Mouse (Mus musculus) frontal cortex, postnatal 36 days (tissue): ENCODE data around the gene Treml1.
"Not testable (repeated sequence)": the region's sequence is repeated elsewhere in the genome, so short reads cannot be mapped to it uniquely, and the experiment has no call there.

ENCODE experiments used
- DNase-seq, 2 experiments: peaks; one replicate each; pipeline ENCODE4 v3.0.0; 2022; ENCODE audit warnings: low spot score in 2 of 2

Treml1 gene

GRCm38 (mm10) chr17:48359616-48360015, at the start of gene Treml1:
TSS of gene Treml1 (plus strand) at chr17:48359916.
- DNase-seq = no peak

GRCm38 (mm10) chr17:48312124-48312523, 47.6 kb upstream of the Treml1 start:
- DNase-seq = no peak

GRCm38 (mm10) chr17:48315905-48316579, 43.7 kb upstream of the Treml1 start, which contains the start of gene B430306N03Rik:
TSS of gene B430306N03Rik (plus strand) at chr17:48316141.
- not testable (repeated sequence) for DNase-seq

GRCm38 (mm10) chr17:48318686-48319085, 41.0 kb upstream of the Treml1 start:
- no peak for DNase-seq

- DNase-seq = no peak
Observed at GRCm38 (mm10) chr17:48321279-48321678, 38.4 kb upstream of the Treml1 start.

- no peak for DNase-seq
Observed at GRCm38 (mm10) chr17:48323236-48323635, 36.5 kb upstream of the Treml1 start.

GRCm38 (mm10) chr17:48324258-48324657, 35.5 kb upstream of the Treml1 start:
- DNase-seq = no peak

- no peak for DNase-seq
Observed at GRCm38 (mm10) chr17:48325093-48325492, 34.6 kb upstream of the Treml1 start.

- no peak for DNase-seq
Observed at GRCm38 (mm10) chr17:48325638-48326037, 34.1 kb upstream of the Treml1 start.

- peak; percentile 66 to 92 for DNase-seq
Observed at GRCm38 (mm10) chr17:48326656-48327055, 33.1 kb upstream of the Treml1 start.

GRCm38 (mm10) chr17:48332524-48332923, 27.2 kb upstream of the Treml1 start:
- no peak for DNase-seq

- DNase-seq = no peak
Observed at GRCm38 (mm10) chr17:48334186-48334585, 25.5 kb upstream of the Treml1 start.

GRCm38 (mm10) chr17:48336857-48337256, 22.9 kb upstream of the Treml1 start:
- DNase-seq = peak; percentile 78 to 90

GRCm38 (mm10) chr17:48340267-48340666, 19.4 kb upstream of the Treml1 start:
- DNase-seq = no peak

GRCm38 (mm10) chr17:48341947-48342346, 17.8 kb upstream of the Treml1 start:
- DNase-seq = peak in 1 of 2 experiments; percentile 45

- no peak for DNase-seq
Observed at GRCm38 (mm10) chr17:48343065-48343464, 16.7 kb upstream of the Treml1 start.

GRCm38 (mm10) chr17:48345824-48346223, 13.9 kb upstream of the Treml1 start:
- no peak for DNase-seq

- no peak for DNase-seq
Observed at GRCm38 (mm10) chr17:48346231-48346630, 13.5 kb upstream of the Treml1 start, which contains the start of gene Trem2. TSS of gene Trem2 (plus strand) at chr17:48346401.

GRCm38 (mm10) chr17:48346834-48347233, 12.9 kb upstream of the Treml1 start:
- no peak for DNase-seq

- DNase-seq = no peak
Observed at GRCm38 (mm10) chr17:48347287-48347686, 12.4 kb upstream of the Treml1 start.

GRCm38 (mm10) chr17:48350681-48351193, 9.0 kb upstream of the Treml1 start:
- no peak for DNase-seq

- not testable (repeated sequence) for DNase-seq
Observed at GRCm38 (mm10) chr17:48352976-48353375, 6.7 kb upstream of the Treml1 start.

GRCm38 (mm10) chr17:48355822-48356221, 3.9 kb upstream of the Treml1 start:
- DNase-seq = no peak
